Mouse (Mus musculus): ENCODE measurements around the gene Olfr573-ps1.

The Olfr573-ps1 gene

GRCm38 (mm10) chr7:102942475-102942874 lies at the start of gene Olfr573-ps1:
Gene Olfr573-ps1, minus strand, starts transcription at chr7:102942575.
- no peak for DNase-seq

GRCm38 (mm10) chr7:102989224-102989623 lies 46.8 kb upstream of the Olfr573-ps1 start, which contains the start of gene Olfr578:
Gene Olfr578, minus strand, starts transcription at chr7:102989324.
- no peak for DNase-seq

- DNase-seq = no peak
Observed at GRCm38 (mm10) chr7:102975843-102976242, 33.5 kb upstream of the Olfr573-ps1 start, which contains the start of gene Olfr577. Gene Olfr577, minus strand, starts transcription at chr7:102975943.

GRCm38 (mm10) chr7:102974399-102974798 lies 32.0 kb upstream of the Olfr573-ps1 start:
- DNase-seq = no peak

GRCm38 (mm10) chr7:102962360-102962759 lies 20.0 kb upstream of the Olfr573-ps1 start, which contains the start of gene Olfr576:
Gene Olfr576, plus strand, starts transcription at chr7:102962660.
- no peak for DNase-seq

GRCm38 (mm10) chr7:102958593-102958992 lies 16.2 kb upstream of the Olfr573-ps1 start, which contains the start of gene Olfr575:
Gene Olfr575, minus strand, starts transcription at chr7:102958775.
- no peak for DNase-seq

GRCm38 (mm10) chr7:102958137-102958536 lies 15.8 kb upstream of the Olfr573-ps1 start:
- no peak for DNase-seq

- no peak for DNase-seq
Observed at GRCm38 (mm10) chr7:102950732-102951131, 8.4 kb upstream of the Olfr573-ps1 start.

GRCm38 (mm10) chr7:102948167-102948566 lies 5.8 kb upstream of the Olfr573-ps1 start, which contains the start of gene Olfr574:
Gene Olfr574, plus strand, starts transcription at chr7:102948467.
- DNase-seq = no peak

- no peak for DNase-seq
Observed at GRCm38 (mm10) chr7:102943417-102943816, 1.0 kb upstream of the Olfr573-ps1 start.

GRCm38 (mm10) chr7:102927105-102927504 lies 15.3 kb downstream of the Olfr573-ps1 start:
- no peak for DNase-seq

GRCm38 (mm10) chr7:102924109-102924508 lies 18.3 kb downstream of the Olfr573-ps1 start, which contains the start of gene Olfr572:
Gene Olfr572, plus strand, starts transcription at chr7:102924409.
- no peak for DNase-seq

- no peak for DNase-seq
Observed at GRCm38 (mm10) chr7:102919632-102920031, 22.7 kb downstream of the Olfr573-ps1 start.

- no peak for DNase-seq
Observed at GRCm38 (mm10) chr7:102917032-102917875, 25.1 kb downstream of the Olfr573-ps1 start, which contains the start of gene Olfr571. Gene Olfr571, minus strand, starts transcription at chr7:102917536.

GRCm38 (mm10) chr7:102916405-102916804 lies 26.0 kb downstream of the Olfr573-ps1 start:
- no peak for DNase-seq

GRCm38 (mm10) chr7:102915261-102915660 lies 27.1 kb downstream of the Olfr573-ps1 start:
- DNase-seq = no peak
